Mouse (Mus musculus) A20 (cell line): Measurements from ENCODE around the gene Scd3.

ENCODE experiments used
- DNase-seq: peaks from one replicate; pipeline ENCODE4 v3.0.0-alpha.2; 2011; ENCODE audit warnings: low read depth, low spot score

Scd3 gene

DNA sequence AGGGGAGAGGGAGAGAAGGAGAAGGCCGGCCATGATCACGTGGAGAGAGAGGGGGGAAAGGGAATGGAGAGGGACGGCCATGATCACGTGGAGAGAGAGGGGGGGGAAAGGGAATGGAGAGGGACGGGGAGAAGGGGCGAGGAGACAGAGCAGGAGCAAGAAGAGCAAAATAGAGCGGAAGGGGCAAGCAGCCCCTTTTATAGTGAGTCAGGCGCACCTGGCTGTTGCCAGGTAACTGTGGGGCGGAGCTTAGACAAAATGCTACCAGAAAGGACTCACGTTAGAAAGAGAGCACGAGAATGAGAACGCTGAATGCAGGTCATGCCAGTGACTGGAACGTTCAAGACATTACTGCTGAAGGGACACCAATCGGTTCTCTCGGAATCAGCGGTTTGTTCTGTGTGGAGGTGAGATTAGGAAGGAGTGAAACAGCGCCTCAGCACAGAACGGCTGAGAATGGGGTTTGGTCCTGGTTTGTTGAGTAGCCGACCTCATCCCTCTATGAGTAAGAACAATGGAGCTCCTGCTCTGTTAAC, 34.5 kb downstream of the Scd3 start:
- no peak for DNase-seq

DNA sequence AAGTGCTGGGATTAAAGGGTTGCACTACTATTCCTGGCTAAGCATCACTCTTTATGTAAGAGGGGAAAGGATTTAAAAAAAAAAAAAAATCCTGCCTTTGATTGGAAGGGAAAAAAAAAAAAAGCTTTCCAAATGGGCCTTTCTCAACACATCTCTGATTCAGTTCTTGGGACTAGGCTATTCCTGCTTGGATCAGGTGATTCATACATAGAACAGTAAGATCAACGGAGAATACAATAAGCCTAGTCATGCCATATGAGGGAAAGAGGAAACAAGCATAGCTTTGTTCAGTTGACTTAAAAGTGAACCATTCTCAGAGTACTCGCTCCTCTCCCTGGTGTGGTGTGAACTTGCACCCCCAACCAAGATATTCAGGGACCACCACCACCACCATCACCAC, 35.8 kb downstream of the Scd3 start:
- DNase-seq = no peak

DNA sequence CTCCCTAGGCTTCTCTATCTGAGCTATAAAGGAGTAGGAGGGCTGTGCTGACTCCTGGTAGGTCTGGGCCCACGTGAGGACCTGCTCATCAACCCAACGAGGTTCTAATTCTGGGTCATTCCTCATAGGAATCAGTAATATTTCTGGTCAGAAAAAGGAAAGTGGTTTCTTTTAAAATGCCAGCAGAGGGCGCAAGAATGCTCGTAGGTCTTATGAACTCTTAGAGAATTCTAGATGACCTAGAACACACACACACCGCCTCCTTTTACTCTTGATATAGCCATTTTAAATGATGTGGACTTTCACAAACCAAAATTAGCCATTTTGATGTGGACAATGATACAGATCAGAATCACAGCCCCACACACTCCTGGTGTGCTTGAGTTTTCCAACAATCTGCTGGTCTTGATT, 42.7 kb downstream of the Scd3 start:
- DNase-seq = peak; percentile 71

DNA sequence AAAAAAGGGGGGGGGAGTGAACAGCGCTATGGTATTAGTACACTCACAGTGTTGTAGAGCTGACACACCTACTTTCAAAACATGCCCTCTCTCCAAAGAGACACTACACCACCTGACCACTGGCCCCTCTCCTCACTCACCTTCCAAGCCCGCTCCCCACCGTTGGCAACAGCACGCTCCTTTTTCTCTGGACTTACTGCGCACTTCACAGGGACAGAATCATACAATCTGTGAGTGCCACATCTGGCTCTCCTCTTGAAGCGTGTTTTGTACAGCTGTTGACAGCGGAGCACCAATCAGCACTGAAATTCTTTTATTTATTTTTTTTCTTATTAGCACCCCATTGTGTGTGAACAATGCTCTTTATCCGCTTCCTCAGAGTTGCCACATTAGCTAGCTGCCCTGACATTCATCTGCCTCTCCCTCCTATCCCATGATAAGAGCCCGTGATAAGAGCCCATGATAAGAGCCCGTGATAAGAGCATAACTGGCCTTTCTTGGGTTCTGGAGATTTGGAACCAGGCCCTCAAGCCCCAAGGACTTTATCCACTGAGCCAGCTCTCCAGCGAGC, 43.4 kb downstream of the Scd3 start:
- peak; percentile 27 for DNase-seq

DNA sequence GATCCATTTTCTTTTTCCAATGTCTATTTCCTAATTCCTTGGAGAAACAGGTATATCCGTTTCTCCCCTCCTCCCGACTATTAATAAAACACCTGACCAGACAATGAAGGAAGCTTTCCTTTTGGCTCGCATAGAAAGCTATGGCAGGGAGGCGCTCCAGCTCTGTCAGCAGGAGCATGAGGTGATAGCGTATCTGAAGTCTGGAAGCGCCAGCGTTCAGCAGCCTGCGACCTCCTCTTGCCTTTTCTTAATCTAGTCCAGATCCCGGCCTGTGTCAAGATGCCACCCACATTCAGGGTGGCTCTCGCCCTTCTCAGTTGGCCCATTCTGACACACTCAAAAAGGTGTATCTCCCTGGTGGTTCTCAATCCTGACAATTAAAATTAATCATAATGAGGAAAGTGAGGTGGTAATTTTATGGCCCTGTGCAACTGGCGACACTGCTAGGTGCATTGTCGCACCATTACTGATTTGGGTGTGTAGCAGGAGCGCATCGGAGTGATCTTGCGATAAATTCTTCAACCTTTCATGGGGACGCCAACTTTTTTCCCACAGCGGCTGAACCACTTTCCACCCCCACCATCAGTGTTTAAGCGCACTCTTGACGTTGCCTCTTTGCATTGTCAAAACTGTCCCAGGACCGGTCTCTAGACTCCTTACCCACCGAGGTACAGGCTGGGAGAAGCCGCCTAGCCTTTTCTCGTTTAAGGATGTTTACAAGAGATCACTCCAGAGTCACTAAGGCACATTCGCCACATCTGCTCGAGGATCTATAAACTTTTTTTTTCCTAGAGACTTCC, 44.4 kb downstream of the Scd3 start:
- no peak for DNase-seq

DNA sequence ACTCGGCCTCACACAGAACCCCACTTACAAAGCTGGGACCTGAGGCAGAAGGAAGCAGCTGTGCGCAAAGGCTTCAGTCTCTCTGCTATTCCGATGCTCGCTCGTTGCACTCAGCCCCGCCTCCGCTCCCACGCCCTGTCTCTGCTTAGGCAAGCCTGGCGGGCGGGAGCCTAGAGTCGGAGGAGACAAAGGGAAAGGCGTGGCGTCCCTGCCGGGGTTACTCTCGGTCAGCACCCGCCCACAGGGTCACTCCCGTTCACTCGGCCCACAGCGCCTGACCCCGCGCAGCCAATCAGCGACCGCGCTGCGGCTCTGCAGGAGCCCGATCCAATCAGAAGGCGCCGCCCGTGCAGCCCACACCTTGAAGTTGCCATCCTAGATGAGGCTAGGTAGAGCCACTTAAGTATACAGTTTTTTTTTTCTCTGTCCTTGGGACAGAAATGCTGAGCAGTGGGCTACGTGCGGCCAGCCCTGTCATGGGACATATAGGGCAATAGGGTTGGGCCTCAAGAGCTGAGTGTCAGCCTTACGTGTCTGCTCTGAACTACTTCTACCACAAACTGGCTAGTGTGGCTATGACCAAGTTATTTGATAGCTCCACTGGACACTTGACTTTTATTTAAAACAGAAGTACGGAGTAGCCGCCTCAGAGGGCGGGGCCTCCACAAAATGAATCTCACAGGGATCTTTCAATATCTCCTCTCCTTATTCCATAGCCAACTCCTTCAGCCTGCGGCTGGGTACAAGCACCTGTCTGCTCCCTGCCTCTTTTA, 45.2 kb downstream of the Scd3 start:
- DNase-seq = peak; percentile 100

DNA sequence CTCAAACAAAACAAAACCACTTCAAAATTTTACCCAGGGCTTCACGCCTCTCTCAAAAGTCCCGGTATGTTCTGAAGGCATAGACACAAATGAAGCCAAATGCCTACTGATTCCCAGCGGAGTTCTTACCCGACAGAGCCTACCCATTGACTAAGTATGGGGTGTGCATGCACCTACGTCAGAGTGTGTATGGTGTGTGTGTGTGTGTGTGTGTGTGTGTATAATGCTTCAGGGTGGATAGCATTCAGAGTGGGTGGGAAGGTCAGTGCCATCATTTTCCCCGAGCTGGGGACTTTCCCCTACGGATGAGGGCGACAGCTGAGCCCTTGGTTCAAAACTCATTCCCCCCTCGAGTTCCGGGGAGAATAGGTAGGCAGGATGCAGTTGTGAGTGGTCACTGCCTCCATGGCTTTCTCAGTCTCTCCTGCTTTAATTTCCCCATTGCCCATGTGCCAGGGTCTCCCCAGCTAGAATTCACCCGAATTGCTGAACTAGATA, 45.8 kb downstream of the Scd3 start:
- no peak for DNase-seq

DNA sequence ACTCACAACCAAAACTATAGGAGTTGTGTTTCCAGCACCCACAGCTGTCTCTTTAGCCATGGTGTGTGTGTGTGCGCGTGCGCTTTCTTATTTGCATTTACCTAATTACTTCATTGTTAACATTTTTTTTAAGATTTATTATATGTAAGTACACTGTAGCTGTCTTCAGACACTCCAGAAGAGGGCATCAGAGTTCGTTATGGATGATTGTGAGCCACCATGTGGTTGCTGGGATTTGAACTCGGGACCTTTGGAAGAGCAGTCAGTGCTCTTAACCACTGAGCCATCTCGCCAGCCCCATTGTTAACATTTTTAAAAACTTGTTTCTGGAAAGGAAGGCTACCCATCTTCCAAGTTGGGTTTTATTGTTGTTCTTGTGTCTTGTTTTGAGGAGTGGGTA, 48.1 kb downstream of the Scd3 start:
- DNase-seq = peak; percentile 23

DNA sequence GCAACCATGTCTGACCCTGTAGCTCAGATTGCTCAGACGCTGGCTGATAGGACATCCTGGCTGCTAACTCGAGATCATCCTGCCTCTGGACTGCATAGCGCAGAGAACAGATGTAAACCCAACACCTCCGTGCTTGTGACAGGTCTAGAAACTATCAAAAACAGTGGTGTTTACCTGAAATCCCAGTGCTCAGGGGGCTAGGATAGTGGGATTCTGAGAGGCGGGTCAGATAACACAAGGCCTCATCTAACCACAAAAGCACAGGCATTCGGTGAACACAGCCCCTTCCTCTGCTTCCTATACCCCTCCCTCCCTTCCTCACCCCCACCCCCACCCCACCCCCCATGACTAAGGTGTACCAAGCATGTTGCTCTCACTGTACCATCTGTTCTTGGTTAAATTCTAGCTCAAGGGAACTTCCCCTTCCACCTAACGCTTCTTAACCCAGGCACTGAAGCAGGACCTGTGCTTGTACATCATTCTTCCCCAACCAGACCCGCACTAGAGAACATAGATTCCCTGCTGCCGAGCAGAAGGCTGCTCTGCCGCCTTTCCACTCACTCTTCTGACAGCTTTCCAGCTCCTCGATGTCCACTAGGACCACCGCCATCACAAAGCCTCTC, 49.0 kb downstream of the Scd3 start:
- peak; percentile 82 for DNase-seq

DNA sequence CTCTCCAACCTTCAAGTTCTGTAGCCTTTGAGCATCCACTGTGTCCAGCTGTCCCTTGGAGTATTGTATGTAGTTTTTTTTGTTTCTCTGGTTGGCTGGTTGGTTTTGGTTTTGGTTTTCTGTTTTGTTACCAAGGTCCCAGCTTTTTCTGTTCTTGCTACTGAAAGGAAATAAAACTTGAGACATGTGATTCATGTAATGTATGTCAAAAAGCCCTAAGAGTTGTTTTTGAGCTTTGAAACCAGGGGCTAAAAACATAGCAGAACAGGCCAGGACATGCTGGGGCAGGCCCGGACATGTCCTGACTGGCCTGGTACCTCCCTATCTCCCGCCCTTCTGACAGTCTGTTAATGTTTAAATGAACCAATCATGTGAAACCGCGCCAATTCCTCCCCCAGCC, 51.0 kb downstream of the Scd3 start:
- peak; percentile 75 for DNase-seq

DNA sequence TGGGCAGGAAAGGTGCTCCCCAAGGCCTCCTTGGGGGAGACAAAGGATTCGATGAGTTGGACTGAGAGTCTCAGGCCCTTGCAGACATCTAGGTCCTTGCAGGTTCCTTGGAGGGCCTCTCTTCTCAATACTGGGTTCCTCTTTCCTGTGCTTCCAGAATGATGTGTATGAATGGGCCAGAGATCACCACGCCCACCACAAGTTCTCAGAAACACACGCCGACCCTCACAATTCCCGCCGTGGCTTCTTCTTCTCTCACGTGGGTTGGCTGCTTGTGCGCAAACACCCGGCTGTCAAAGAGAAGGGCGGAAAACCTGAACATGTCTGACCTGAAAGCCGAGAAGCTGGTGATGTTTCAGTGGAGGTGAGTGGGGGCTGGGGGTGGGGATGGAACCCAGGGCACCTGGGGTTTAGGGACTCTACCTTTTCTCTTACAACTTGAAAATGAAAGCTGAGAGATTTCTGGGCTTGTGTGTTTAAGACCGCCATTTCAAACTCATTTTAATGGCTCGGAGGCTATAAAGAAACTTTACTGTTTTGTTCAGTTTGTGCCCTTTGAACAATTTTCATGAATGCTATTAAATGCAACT, 54.4 kb downstream of the Scd3 start:
- no peak for DNase-seq

DNA sequence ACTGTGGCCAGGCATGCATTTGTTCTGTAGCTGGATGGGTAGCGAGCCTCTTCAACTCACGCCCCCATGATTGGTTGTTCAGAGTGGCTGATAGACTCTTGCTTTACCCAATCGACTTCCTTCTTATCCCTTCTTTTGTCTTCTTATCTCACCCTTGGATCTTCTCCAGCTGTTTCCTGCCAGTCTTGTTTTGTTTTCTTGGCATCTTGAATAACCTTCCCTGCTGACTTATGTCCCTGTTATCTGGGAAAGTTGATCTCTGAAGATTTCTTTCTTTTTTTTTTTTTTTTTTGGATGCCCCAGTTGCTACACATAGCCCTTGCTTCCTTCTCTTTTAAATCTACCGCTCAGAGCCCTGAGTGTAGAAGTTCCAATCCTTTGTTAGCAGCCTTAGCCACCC, 56.4 kb downstream of the Scd3 start:
- DNase-seq = no peak

DNA sequence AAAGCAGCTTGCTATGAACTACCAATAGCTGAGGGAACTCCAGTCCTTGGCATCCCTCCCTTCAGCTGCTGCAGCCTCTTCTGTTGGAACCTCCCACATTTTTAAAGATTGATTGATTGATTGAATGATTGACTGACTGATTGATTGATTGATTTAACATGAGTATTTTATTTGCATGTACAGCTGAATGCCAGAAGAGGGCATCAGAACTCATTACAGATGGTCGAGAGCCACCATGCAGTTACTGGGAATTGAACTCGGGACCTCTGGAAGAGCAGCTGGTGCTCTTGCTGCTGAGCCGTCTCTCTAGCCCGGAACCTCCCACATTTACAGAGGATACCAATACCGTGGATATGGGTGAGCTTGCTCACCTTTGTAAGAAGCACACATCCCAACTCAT, 57.4 kb downstream of the Scd3 start:
- peak; percentile 22 for DNase-seq

DNA sequence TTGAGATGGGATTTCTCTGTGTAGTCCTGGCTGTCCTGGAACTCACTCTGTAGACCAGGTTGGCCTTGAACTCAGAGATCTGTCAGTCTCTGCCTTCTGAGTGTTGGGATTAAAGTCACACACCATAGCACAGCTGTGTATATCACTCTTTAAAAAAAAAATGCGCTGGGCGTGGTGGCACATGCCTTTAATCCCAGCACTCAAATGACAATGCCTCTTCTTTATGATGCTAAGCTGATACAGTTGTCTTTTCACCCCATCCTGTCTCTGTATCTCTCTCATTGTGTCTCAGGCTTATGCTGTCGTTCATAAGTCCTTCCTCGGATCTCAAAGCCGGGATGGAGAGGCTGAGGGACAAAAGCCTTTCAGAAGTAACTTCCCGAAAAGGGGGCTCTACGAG, 58.7 kb downstream of the Scd3 start:
- DNase-seq = no peak

DNA sequence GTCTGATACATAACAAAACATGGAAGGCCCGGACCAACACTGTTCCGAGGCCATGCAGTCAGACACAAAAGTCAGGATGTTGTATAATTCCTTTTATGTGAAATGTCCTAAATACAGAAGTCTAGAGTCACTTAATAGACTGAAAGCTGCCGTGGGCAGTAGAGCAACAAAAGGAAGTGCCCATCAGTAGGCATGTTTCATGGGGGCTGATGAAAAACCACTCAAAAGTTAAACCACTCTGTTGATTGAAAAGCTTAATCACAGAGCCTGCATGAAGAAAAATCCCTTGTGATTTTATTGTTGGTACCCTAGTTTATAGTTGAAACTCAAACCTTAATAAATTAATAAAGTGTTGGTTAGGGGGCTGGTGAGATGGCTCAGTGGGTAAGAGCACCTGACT, 60.5 kb downstream of the Scd3 start:
- DNase-seq = peak; percentile 58

DNA sequence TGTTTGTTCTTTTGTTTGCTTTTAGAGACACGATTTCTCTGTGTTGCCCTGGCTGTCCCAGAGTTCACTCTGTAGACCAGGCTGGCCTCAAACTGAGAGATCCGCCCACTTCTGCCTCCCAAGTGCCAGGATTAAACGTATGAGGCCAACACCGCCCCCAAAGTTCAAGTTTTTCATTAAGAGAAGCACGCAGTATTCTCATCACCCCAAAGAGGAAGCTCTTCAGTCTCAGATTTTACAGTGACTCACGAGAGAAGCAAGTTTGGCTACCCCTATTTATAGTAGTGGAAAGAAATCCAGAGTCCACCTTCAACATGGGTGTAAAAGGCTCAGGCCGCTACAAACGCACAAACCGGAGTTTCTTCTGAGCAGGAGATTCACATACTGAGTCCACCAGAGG, 61.2 kb downstream of the Scd3 start:
- DNase-seq = peak; percentile 88

DNA sequence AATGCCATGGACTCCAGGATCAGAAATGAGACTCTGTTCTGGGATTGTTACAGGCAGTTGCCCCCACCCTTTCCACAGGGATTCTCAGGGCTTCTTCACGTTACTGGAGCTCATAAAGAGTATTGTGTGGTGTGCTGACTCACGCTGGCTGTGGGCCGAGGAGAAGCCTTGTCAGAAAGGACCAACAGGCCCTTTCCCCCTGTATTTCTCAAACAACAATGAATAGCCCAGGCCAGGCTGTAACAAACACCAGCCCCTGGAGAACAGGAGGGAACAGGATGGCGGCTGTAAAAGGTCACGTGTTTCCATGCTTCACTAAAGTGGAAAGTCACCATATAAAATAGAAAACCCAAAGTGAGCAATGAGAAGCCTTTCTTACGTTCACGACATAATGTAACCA, 62.2 kb downstream of the Scd3 start:
- peak; percentile 41 for DNase-seq

DNA sequence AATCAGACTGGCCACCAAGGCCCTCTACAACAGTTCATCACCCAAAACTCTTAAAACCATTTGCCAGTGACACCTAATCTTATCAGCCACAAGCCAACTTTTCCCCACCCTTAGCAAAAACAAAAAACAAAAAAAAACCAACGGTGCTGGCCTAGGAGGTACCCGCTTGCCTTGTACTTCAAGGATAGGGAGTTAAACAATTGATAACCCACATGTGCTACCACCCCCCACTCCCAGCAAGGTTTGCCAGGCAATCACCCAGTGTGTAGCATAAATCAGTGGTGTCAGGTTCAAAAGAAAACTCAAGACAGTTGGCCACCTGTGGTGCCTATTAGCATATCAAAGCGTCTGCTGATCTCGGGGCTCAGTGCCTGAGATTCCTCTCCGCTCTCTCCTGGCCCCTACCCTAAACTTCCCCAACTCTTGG, 62.9 kb downstream of the Scd3 start:
- DNase-seq = peak; percentile 84

DNA sequence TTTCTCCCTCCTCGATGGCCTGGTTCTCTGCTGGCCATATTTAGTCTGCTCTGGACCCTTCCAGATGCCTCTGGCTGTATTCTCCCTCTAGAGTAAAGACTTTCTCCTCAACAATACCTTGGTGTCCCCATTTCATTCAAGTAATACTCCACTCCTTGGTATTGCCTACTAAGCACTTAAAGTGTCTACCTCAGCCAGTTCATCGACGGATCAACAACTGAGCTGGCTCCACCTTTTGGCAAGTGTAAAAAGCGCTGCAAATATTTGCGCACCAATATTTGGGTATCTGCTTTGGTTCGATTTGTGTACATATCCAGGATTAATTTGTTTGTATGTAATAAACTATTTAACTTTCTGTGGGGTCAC, 63.4 kb downstream of the Scd3 start:
- no peak for DNase-seq

DNA sequence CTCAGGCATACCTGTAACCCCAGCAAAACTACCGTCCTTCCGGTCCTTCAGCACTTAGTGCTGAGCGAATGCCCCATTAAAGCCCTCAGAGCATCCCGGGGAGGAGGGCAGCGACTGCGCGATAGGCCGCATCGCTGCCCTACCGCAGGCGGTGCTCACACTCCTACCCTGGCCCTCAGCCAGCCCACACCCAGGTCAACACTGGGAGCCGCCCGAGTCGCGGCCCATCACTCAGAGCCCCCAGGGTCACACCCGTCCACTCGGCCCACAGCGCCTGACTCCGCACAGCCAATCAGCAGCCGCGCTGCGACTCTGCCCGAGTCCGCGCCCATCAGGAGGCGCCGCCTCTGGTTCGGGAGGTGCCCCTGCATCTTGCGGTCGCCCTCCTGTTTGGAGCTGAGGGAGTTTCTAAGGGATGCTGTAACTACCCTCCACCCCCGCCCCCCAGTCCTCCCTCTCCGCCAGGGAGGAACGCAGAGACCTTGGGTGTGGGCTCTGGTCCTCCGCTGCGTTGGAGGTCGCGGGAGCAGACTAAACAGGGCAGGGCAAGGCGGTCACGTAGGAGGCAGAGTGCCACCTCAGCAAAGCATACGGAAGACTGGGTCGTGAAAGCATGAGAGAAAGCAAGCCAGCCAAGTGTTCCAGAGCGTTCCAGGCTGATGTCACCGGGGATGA, 63.9 kb downstream of the Scd3 start:
- peak; percentile 98 for DNase-seq

DNA sequence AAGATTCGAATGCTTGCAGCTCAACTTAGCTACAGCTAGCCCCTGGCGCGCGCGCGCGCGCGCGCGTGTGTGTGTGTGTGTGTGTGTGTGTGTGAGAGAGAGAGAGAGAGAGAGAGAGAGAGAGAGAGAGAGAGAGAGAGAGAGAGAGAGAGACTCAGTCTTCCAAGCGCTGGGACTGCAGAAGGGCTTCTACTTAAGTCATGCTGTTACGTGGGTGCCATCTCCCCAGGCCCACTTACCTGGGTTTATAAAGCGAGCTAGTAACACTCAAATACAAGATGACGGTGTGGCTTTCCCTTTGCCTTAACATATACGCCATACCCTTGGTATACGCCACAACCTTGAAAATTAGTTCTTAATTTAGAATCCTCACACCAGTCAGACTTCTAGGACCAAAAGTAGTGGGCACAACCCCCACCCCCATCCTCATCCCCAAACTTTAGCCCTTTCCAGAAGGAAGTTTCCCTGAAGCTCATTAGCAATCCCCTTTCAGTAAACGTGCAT, 64.5 kb downstream of the Scd3 start:
- DNase-seq = no peak
